Mouse (Mus musculus) kidney, adult 2 months (tissue): Measurements from ENCODE around the gene Tfam. TPM values are rescaled to one million over a fixed set of nuclear protein-coding genes. Genes with fewer than 3 reads are reported as not detected.

Experiments used
- DNase-seq: peaks from one replicate; pipeline ENCODE4 v3.0.0; 2021
- H3K27ac ChIP-seq: fragments of 200-500 bp; 2 replicates; pipeline ENCODE4 v1.5.1; 2012; ENCODE audit warnings: low read depth, low read length, control low read depth, inconsistent platforms; ENCODE audit not compliant: insufficient read depth
- H3K27me3 ChIP-seq: fragments of 200-500 bp; replicated peaks from 2 replicates; pipeline ENCODE4 v1.6.1; 2012; ENCODE audit warnings: mild to moderate bottlenecking, moderate library complexity, low read length, inconsistent platforms; ENCODE audit not compliant: control insufficient read depth, insufficient read depth
- H3K36me3 ChIP-seq: fragments of 200-500 bp; 2 replicates; pipeline ENCODE4 v1.6.1; 2012; ENCODE audit warnings: mild to moderate bottlenecking, moderate library complexity, low read length, inconsistent platforms; ENCODE audit not compliant: control insufficient read depth, insufficient read depth
- H3K4me1 ChIP-seq: fragments of 200-500 bp; 2 replicates; pipeline ENCODE4 v1.6.1; 2011; ENCODE audit warnings: low read length; ENCODE audit not compliant: control insufficient read depth, insufficient read depth
- H3K4me3 ChIP-seq: fragments of 200-500 bp; 2 replicates; pipeline ENCODE4 v1.5.1; 2011; ENCODE audit warnings: mild to moderate bottlenecking, low read depth, low read length, control low read depth; ENCODE audit not compliant: insufficient read depth
- CTCF ChIP-seq: fragments of 200-500 bp; conservative IDR thresholded peaks from 2 replicates; pipeline ENCODE4 v1.5.1; 2011; ENCODE audit warnings: low read depth, mild to moderate bottlenecking, control low read depth, low read length, moderate library complexity, mixed read lengths; ENCODE audit not compliant: insufficient read depth, insufficient read length
- POLR2A ChIP-seq: fragments of 200-500 bp; IDR thresholded peaks from one replicate; pipeline ENCODE4 v1.6.1; 2011; ENCODE audit warnings: low read depth, low read length, control low read depth
- WGBS: fragments of 180-500 bp; shearing (Covaris S2); methylation state at CpG from one replicate; pipeline ENCODE4 v1.1.7; 2018; 5-methylcytosine and 5-hydroxymethylcytosine counted together
- polyA plus RNA-seq: library from polyadenylated mRNA; depleted of rRNA; stranded (reverse); fragments of >200 nt; gene quantifications from 2 replicates; pipeline ENCODE4 v1.2.3, GENCODE M21; 2012

The Tfam gene
- polyA plus RNA-seq, 1 experiment = 12.8 TPM

DNA sequence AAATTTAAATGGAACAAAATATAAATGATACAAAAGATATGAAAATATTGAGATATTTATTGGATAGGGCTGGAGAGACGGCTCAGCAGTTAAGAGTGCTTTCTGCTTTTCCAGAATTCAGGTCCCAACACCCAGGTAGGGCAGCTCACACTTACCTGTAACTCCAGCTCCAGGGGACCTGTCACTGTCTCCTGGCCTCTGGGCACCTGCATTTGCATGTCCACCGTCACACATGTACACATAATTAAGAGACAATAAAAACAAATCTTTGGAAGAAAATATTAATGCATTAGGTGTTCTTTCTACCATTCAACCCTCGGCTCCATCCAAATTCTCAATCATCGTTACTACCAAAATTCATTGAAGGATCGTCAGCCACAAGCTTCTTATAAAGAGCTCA lies 13.2 kb upstream of the Tfam start:
- WGBS = 91% methylated on average over 5 of the region's 5 CpGs

GRCm38 (mm10) chr10:71250472-71250871 lies 12.4 kb upstream of the Tfam start:
- 88% methylated on average over 17 of the region's 17 CpGs for WGBS
- DNase-seq = no peak
- Histone ChIP-seq H3K27me3 (no peaks in the 10 kb centered on the region), H3K4me3 (no peak overlapping the region), H3K27ac (no peak overlapping the region), H3K36me3 (peaks cover 2% of the 10 kb centered on the region; the same call in 1 of the 2 replicates), H3K4me1 (no peaks in the 10 kb centered on the region)
- TF ChIP-seq POLR2A (no peak), CTCF (no peak)

More for the DNA sequence above, 13.2 kb upstream of the Tfam start:
- H3K36me3 ChIP-seq = peaks cover 2% of the 10 kb centered on the region; the same call in 1 of the 2 replicates
- H3K27ac ChIP-seq = no peak overlapping the region
- TF ChIP-seq POLR2A (no peak), CTCF (no peak)
- no peak for DNase-seq
- no peak overlapping the region for H3K4me3 ChIP-seq
- H3K4me1 ChIP-seq = no peaks in the 10 kb centered on the region
- no peaks in the 10 kb centered on the region for H3K27me3 ChIP-seq

GRCm38 (mm10) chr10:71249086-71249880 lies 11.2 kb upstream of the Tfam start:
- no peaks in the 10 kb centered on the region for H3K27me3 ChIP-seq
- H3K27ac ChIP-seq = no peak overlapping the region
- H3K4me3 ChIP-seq = no peak overlapping the region
- peaks cover 1% of the 10 kb centered on the region; the same call in 1 of the 2 replicates for H3K36me3 ChIP-seq
- no peak for DNase-seq
- WGBS = 80% methylated on average over 10 of the region's 10 CpGs
- H3K4me1 ChIP-seq = no peaks in the 10 kb centered on the region
- TF ChIP-seq CTCF = no peak
- TF ChIP-seq POLR2A = no peak

GRCm38 (mm10) chr10:71246956-71247355 lies 8.9 kb upstream of the Tfam start:
- TF ChIP-seq CTCF = no peak
- TF ChIP-seq POLR2A = no peak
- H3K4me1 ChIP-seq = no peaks in the 10 kb centered on the region
- H3K27me3 ChIP-seq = no peaks in the 10 kb centered on the region
- no peak overlapping the region for H3K27ac ChIP-seq
- DNase-seq = no peak
- H3K36me3 ChIP-seq = no peaks in the 10 kb centered on the region
- 29% methylated on average over 7 of the region's 7 CpGs for WGBS
- no peak overlapping the region for H3K4me3 ChIP-seq

DNA sequence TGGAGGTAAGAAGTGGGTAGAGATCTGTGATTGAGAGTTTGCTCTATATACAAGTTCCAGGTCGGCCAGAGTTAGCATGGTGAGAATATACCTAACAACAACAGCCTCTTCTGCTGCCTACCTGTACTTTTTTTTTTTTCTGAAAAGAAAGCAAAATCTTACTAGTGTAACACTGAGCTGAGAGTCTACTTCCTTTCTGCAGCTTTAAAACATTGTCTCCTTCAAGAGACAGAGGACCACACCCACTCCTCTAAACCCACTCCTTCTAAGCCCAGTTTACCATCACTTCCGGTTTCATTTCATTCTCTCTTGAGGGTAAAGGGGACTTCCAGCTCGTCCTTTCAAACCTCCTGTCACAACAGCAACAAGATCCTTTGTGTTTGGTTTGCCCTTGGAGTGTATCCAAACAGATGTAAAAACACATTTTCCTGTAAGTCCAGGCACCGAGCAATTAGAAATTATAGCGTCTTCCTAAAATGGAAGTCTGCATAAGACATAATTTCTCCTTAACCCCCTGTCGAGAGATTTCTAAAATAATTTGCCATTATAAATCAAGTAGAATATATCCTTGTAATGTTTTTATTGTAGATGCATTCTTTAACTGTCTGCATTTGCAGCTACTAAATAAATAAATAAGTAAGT lies 1.5 kb upstream of the Tfam start:
- WGBS = 42% methylated on average over 6 of the region's 6 CpGs
- H3K27ac ChIP-seq = no peak overlapping the region
- H3K4me1 ChIP-seq = 0 out of 2 replicates have a peak, but pooled peaks cover 2% of the 10 kb centered on the region
- no peaks in the 10 kb centered on the region; the same call in 1 of the 2 replicates for H3K36me3 ChIP-seq
- no peaks in the 10 kb centered on the region for H3K27me3 ChIP-seq
- H3K4me3 ChIP-seq = no peak overlapping the region
- DNase-seq = peak; percentile 10
- TF ChIP-seq CTCF = no peak
- no peak for TF ChIP-seq POLR2A

DNA sequence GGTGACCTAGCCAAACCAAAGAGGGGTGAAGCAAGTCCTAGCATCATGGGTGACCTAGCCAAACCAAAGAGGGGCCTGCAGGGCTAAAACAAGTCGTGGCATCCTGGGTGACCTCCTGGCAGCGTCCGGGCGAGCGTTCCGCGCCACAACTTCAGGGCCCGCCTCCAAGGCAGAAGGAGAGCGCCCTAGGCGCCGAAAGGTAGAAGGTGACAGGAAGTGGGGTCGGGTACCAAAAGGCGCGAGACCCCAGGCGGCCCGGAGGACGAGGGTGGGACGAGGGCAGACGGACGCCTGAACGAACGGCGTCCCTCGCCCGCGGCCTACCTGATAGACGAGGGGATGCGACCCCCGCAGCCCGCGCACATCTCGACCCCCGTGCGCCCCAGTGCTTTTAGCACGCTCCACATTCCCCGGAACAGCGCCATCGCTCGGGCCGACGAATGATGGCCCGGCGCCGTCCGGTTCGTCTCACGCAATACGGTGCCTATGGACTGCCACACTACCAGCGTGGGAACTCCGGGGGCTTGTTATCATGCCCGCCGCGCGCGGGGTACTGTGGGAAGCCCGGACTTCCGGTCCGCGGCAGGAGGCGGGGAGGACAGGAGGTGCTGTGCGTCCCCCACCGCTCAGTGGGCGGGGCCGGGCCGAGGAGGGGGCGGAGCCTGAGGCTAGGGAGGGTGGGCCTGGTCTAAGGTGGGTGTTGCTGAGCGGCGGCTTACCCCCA lies 402 bp downstream of the Tfam start:
- peak overlapping the region; percentile 94 for H3K4me3 ChIP-seq
- no peaks in the 10 kb centered on the region; the same call in 1 of the 2 replicates for H3K36me3 ChIP-seq
- TF ChIP-seq CTCF = no peak
- peak; percentile 9 for TF ChIP-seq POLR2A
- H3K4me1 ChIP-seq = 0 out of 2 replicates have a peak, but pooled peaks cover 2% of the 10 kb centered on the region
- DNase-seq = peak; percentile 97
- H3K27me3 ChIP-seq = no peaks in the 10 kb centered on the region
- WGBS = under 1% methylated on average over 67 of the region's 68 CpGs
- peak overlapping the region; percentile 79 for H3K27ac ChIP-seq
